Mouse (Mus musculus): ENCODE data around the gene 2310033P09Rik. TPM values are rescaled to one million over a fixed set of nuclear protein-coding genes. Genes with fewer than 3 reads are reported as not detected.

2310033P09Rik gene
- polyA plus RNA-seq, 2 experiments: 16.2 to 23.6 TPM

GRCm38 (mm10) chr11:59248101-59248500 lies 40.0 kb downstream of the 2310033P09Rik start:
- Histone ChIP-seq H3K27me3 (ENCODE audit: control insufficient read depth, insufficient read depth, low read length) (peaks cover 43% of the 10 kb centered on the region), H3K4me3 (ENCODE audit: insufficient read depth in 1 of 2, low read depth in 2 of 2, low read length in 2 of 2) (no peak overlapping the region), H3K9me3 (ENCODE audit: control insufficient read depth, low read length) (no peaks in the 10 kb centered on the region), H3K27ac (no peak overlapping the region), H3K4me1 (replicated peaks; ENCODE audit: control insufficient read depth in 2 of 2, insufficient read depth in 2 of 2, low read length in 1 of 2) (no peaks in the 10 kb centered on the region), H3K9ac (replicated peaks) (no peak overlapping the region), H3K36me3 (replicated peaks; ENCODE audit: control insufficient read depth, insufficient read depth, low read depth) (no peaks in the 10 kb centered on the region), H3K4me2 (ENCODE audit: low read depth) (no peak overlapping the region)
- TF ChIP-seq CTCF (IDR thresholded peaks at IDR 0.05; ENCODE audit: low read depth): no peak
- no peak for TF ChIP-seq EP300 (IDR thresholded peaks at IDR 0.05; ENCODE audit: low read depth)
- 12% methylated on average over 10 of the region's 10 CpGs for WGBS (ENCODE audit: insufficient replicate concordance)
- no peak for ATAC-seq (ENCODE audit: insufficient read depth)
- DNase-seq (ENCODE audit: low read depth in 3 of 3, low spot score in 3 of 3): no peak

GRCm38 (mm10) chr11:59259647-59260046 lies 51.5 kb downstream of the 2310033P09Rik start:
- Histone ChIP-seq H3K9ac (replicated peaks) (no peak overlapping the region), H3K4me1 (replicated peaks; ENCODE audit: control insufficient read depth in 2 of 2, insufficient read depth in 2 of 2, low read length in 1 of 2) (peaks cover 39 to 50% of the 10 kb centered on the region in 2 experiments), H3K27me3 (ENCODE audit: control insufficient read depth, insufficient read depth, low read length) (peaks cover 54% of the 10 kb centered on the region), H3K4me3 (ENCODE audit: insufficient read depth in 1 of 2, low read depth in 2 of 2, low read length in 2 of 2) (no peak overlapping the region), H3K27ac (no peak overlapping the region), H3K36me3 (replicated peaks; ENCODE audit: control insufficient read depth, insufficient read depth, low read depth) (no peaks in the 10 kb centered on the region), H3K9me3 (ENCODE audit: control insufficient read depth, low read length) (no peaks in the 10 kb centered on the region), H3K4me2 (ENCODE audit: low read depth) (peak overlapping the region; percentile 71)
- ATAC-seq (ENCODE audit: insufficient read depth) (no peak), DNase-seq (ENCODE audit: low read depth in 3 of 3, low spot score in 3 of 3) (peak; percentile 38 to 55 (median 53))
- TF ChIP-seq CTCF (IDR thresholded peaks at IDR 0.05; ENCODE audit: low read depth) (no peak), EP300 (IDR thresholded peaks at IDR 0.05; ENCODE audit: low read depth) (peak; percentile 79)
- 38% methylated on average over 7 of the region's 7 CpGs for WGBS (ENCODE audit: insufficient replicate concordance)

Other genes starting within 250 kb of the 2310033P09Rik start
- 8.1 and 8.3 TPM in 2 replicates for gene Trim11, start 230.2 kb upstream of the 2310033P09Rik start, polyA plus RNA-seq (2012; rRNA removed)
- 6.4 and 6.9 TPM in 2 replicates for gene Trim11, start 230.2 kb upstream of the 2310033P09Rik start, polyA plus RNA-seq (2014; fragmentation: Nextera tagmentation; extraction: Ambion mirVana)
- 0.11 TPM in 2 replicates for gene Obscn, start 71.9 kb upstream of the 2310033P09Rik start, polyA plus RNA-seq (2012; rRNA removed)
- gene Obscn, start 71.9 kb upstream of the 2310033P09Rik start, polyA plus RNA-seq (2014; fragmentation: Nextera tagmentation; extraction: Ambion mirVana): 0.06 and 0.13 TPM in 2 replicates
- 7.9 and 8.0 TPM in 2 replicates for gene Iba57, start 44.6 kb upstream of the 2310033P09Rik start, polyA plus RNA-seq (2012; rRNA removed)
- gene Iba57, start 44.6 kb upstream of the 2310033P09Rik start, polyA plus RNA-seq (2014; fragmentation: Nextera tagmentation; extraction: Ambion mirVana): 4.4 and 4.7 TPM in 2 replicates
- 0.08 and 0.10 TPM in 2 replicates for gene Gjc2, start 25.1 kb upstream of the 2310033P09Rik start, polyA plus RNA-seq (2012; rRNA removed)
- gene Gjc2, start 25.1 kb upstream of the 2310033P09Rik start, polyA plus RNA-seq (2014; fragmentation: Nextera tagmentation; extraction: Ambion mirVana): 0.13 TPM in 1 of 2 replicates, not detected in the other
- gene Guk1, start 16.1 kb upstream of the 2310033P09Rik start, polyA plus RNA-seq (2012; rRNA removed): 40.2 and 41.1 TPM in 2 replicates
- gene Guk1, start 16.1 kb upstream of the 2310033P09Rik start, polyA plus RNA-seq (2014; fragmentation: Nextera tagmentation; extraction: Ambion mirVana): 64.2 and 70.5 TPM in 2 replicates
- gene Mrpl55, start 5.8 kb upstream of the 2310033P09Rik start, polyA plus RNA-seq (2012; rRNA removed): 25.3 and 41.2 TPM in 2 replicates
- 56.8 and 59.8 TPM in 2 replicates for gene Mrpl55, start 5.8 kb upstream of the 2310033P09Rik start, polyA plus RNA-seq (2014; fragmentation: Nextera tagmentation; extraction: Ambion mirVana)
- gene Arf1, start 19.9 kb downstream of the 2310033P09Rik start, polyA plus RNA-seq (2012; rRNA removed): 177 and 190 TPM in 2 replicates
- gene Arf1, start 19.9 kb downstream of the 2310033P09Rik start, polyA plus RNA-seq (2014; fragmentation: Nextera tagmentation; extraction: Ambion mirVana): 227 and 235 TPM in 2 replicates
- gene Wnt3a, start 82.4 kb downstream of the 2310033P09Rik start, polyA plus RNA-seq (2012; rRNA removed): 0.01 and 0.03 TPM in 2 replicates
- gene Wnt3a, start 82.4 kb downstream of the 2310033P09Rik start, polyA plus RNA-seq (2014; fragmentation: Nextera tagmentation; extraction: Ambion mirVana): not detected in 2 replicates
- gene Wnt9a, start 98.6 kb downstream of the 2310033P09Rik start, polyA plus RNA-seq (2012; rRNA removed): 0.08 and 0.12 TPM in 2 replicates
- gene Wnt9a, start 98.6 kb downstream of the 2310033P09Rik start, polyA plus RNA-seq (2014; fragmentation: Nextera tagmentation; extraction: Ambion mirVana): 0.04 and 0.08 TPM in 2 replicates
- gene Prss38, start 167.3 kb downstream of the 2310033P09Rik start, polyA plus RNA-seq (2012; rRNA removed): not detected in 2 replicates
- gene Prss38, start 167.3 kb downstream of the 2310033P09Rik start, polyA plus RNA-seq (2014; fragmentation: Nextera tagmentation; extraction: Ambion mirVana): not detected in 2 replicates
- gene Jmjd4, start 241.7 kb downstream of the 2310033P09Rik start, polyA plus RNA-seq (2012; rRNA removed): 2.5 and 3.2 TPM in 2 replicates
- 3.5 and 3.8 TPM in 2 replicates for gene Jmjd4, start 241.7 kb downstream of the 2310033P09Rik start, polyA plus RNA-seq (2014; fragmentation: Nextera tagmentation; extraction: Ambion mirVana)
- gene Snap47, start 242.9 kb downstream of the 2310033P09Rik start, polyA plus RNA-seq (2012; rRNA removed): 11.2 and 12.4 TPM in 2 replicates
- 21.6 and 26.5 TPM in 2 replicates for gene Snap47, start 242.9 kb downstream of the 2310033P09Rik start, polyA plus RNA-seq (2014; fragmentation: Nextera tagmentation; extraction: Ambion mirVana)

Measured in liver, embryonic 14.5 days (tissue).